Comparison of ENCODE assay signal across 8 mouse cellular contexts in genomic region chr17:43667290-43667843, GRCm38 (mm10). TPM values are rescaled to one million over a fixed set of nuclear protein-coding genes. Genes with fewer than 3 reads are reported as not detected.
DNase-seq lines count a peak whose midpoint lies in the region; ATAC-seq and TF ChIP-seq lines count a peak whose summit lies in the region.

Gene Cyp39a1 (plus strand): TSS chr17:43667425.

- WGBS in lung, embryonic 14.5 days: 1% methylated on average over 17 of the region's 17 CpGs
- WGBS in embryonic facial prominence, embryonic 13.5 days: under 1% methylated on average over 17 of the region's 17 CpGs
- whole genome bisulfite sequencing in limb, embryonic 10.5 days: under 1% methylated on average over 17 of the region's 17 CpGs
- 1% methylated on average over 17 of the region's 17 CpGs for WGBS in neural tube, embryonic 14.5 days

- no peaks in the 10 kb centered on the region for H3K9me3 ChIP-seq in lung, embryonic 14.5 days (ENCODE audit: low read depth, low read length)
- H3K9me3 ChIP-seq in embryonic facial prominence, embryonic 13.5 days: no peaks in the 10 kb centered on the region
- H3K9me3 ChIP-seq in limb, embryonic 10.5 days (replicated peaks): no peaks in the 10 kb centered on the region
- H3K9me3 ChIP-seq in neural tube, embryonic 14.5 days (ENCODE audit: control insufficient read depth, low read length): no peaks in the 10 kb centered on the region

- no peaks in the 10 kb centered on the region for H3K36me3 ChIP-seq in lung, embryonic 14.5 days (ENCODE audit: insufficient read depth)
- H3K36me3 ChIP-seq in embryonic facial prominence, embryonic 13.5 days: peaks cover 2% of the 10 kb centered on the region; the same call in 1 of the 2 replicates
- H3K36me3 ChIP-seq in limb, embryonic 10.5 days: peaks cover 11% of the 10 kb centered on the region; the same call in 1 of the 2 replicates
- 0 out of 2 replicates have a peak, but pooled peaks cover 4% of the 10 kb centered on the region for H3K36me3 ChIP-seq in neural tube, embryonic 14.5 days (ENCODE audit: control insufficient read depth, insufficient read depth, low read length)

- peak within 1 kb of the TSS; percentile 85 for H3K4me2 ChIP-seq in lung, embryonic 14.5 days
- peak within 1 kb of the TSS; percentile 85 for H3K4me2 ChIP-seq in embryonic facial prominence, embryonic 13.5 days
- H3K4me2 ChIP-seq in neural tube, embryonic 14.5 days (ENCODE audit: low read depth, low read length): peak within 1 kb of the TSS; percentile 43

- H3K4me3 ChIP-seq in lung, embryonic 14.5 days (ENCODE audit: low read depth, low read length): peak within 1 kb of the TSS; percentile 77
- H3K4me3 ChIP-seq in embryonic facial prominence, embryonic 13.5 days: peak within 1 kb of the TSS; percentile 93
- peak within 1 kb of the TSS; percentile 78 for H3K4me3 ChIP-seq in limb, embryonic 10.5 days
- H3K4me3 ChIP-seq in neural tube, embryonic 14.5 days (ENCODE audit: low read depth, low read length): peak within 1 kb of the TSS; percentile 87

- peak within 1 kb of the TSS; percentile 73 for H3K9ac ChIP-seq in lung, embryonic 14.5 days
- peak within 1 kb of the TSS; percentile 86 for H3K9ac ChIP-seq in embryonic facial prominence, embryonic 13.5 days
- H3K9ac ChIP-seq in neural tube, embryonic 14.5 days (replicated peaks; ENCODE audit: low read depth, low read length): peak within 1 kb of the TSS; percentile 95

- DNase-seq in lung, embryonic 14.5 days: no peak
- no peak for DNase-seq in lung, postnatal 10 days
- no peak for DNase-seq in limb, embryonic 10.5 days (ENCODE audit: low spot score)
- DNase-seq in spleen, postnatal 10 days (ENCODE audit: low spot score in 2 of 2): no peak
- DNase-seq in left cerebral cortex, postnatal 36 days (ENCODE audit: low spot score in 2 of 2): no peak
- DNase-seq in adrenal gland, adult 18-20 months (ENCODE audit: low spot score in 2 of 2): no peak

- ATAC-seq in lung, embryonic 14.5 days (ENCODE audit: insufficient read depth): no peak
- no peak for ATAC-seq in embryonic facial prominence, embryonic 13.5 days (ENCODE audit: insufficient number of reproducible peaks, insufficient read depth, low FRiP score, low TSS enrichment, low read depth)
- ATAC-seq in neural tube, embryonic 14.5 days (ENCODE audit: low read depth): no peak; the same call in 1 of the 2 replicates

- intact Hi-C loops in left cerebral cortex, postnatal 36 days (cut with DNase I): no loop called here

- no peaks in the 10 kb centered on the region for H3K27me3 ChIP-seq in lung, embryonic 14.5 days (ENCODE audit: insufficient read depth, low read length)
- no peaks in the 10 kb centered on the region for H3K27me3 ChIP-seq in embryonic facial prominence, embryonic 13.5 days
- H3K27me3 ChIP-seq in limb, embryonic 10.5 days (ENCODE audit: low read depth, poor library complexity, severe bottlenecking): no peaks in the 10 kb centered on the region
- H3K27me3 ChIP-seq in neural tube, embryonic 14.5 days (ENCODE audit: control insufficient read depth, insufficient read depth, low read length): no peaks in the 10 kb centered on the region

- peak within 1 kb of the TSS; percentile 61 for H3K27ac ChIP-seq in lung, embryonic 14.5 days (ENCODE audit: low read depth)
- H3K27ac ChIP-seq in embryonic facial prominence, embryonic 13.5 days: peak within 1 kb of the TSS; percentile 71
- H3K27ac ChIP-seq in limb, embryonic 10.5 days: peak within 1 kb of the TSS; percentile 88
- H3K27ac ChIP-seq in neural tube, embryonic 14.5 days (ENCODE audit: low read depth, low read length): peak within 1 kb of the TSS; percentile 55

- TF ChIP-seq CTCF in lung, embryonic 14.5 days (IDR thresholded peaks at IDR 0.05; ENCODE audit: low read depth): no peak

- H3K4me1 ChIP-seq in lung, embryonic 14.5 days (ENCODE audit: insufficient read depth): peaks cover 6% of the 10 kb centered on the region; the same call in 1 of the 2 replicates
- H3K4me1 ChIP-seq in embryonic facial prominence, embryonic 13.5 days: peaks cover 27% of the 10 kb centered on the region
- peaks cover 24% of the 10 kb centered on the region for H3K4me1 ChIP-seq in limb, embryonic 10.5 days
- H3K4me1 ChIP-seq in neural tube, embryonic 14.5 days (ENCODE audit: control insufficient read depth, insufficient read depth, low read length): peaks cover 9% of the 10 kb centered on the region; the same call in 1 of the 2 replicates

RNA-seq across cellular contexts. Expression of gene Cyp39a1, which starts in this region (rescaled TPM):
- polyA plus RNA-seq in lung, embryonic 14.5 days (2014; fragmentation: Nextera tagmentation; extraction: Ambion mirVana): 30.5 and 32.2 TPM in 2 replicates
- 27.3 and 29.2 TPM in 2 replicates for polyA plus RNA-seq in embryonic facial prominence, embryonic 13.5 days (2015; fragmentation: Nextera tagmentation; extraction: Ambion mirVana)
- polyA plus RNA-seq in limb, embryonic 10.5 days (2016; fragmentation: Nextera tagmentation; extraction: Ambion mirVana): 25.5 and 30.1 TPM in 2 replicates
- polyA plus RNA-seq in neural tube, embryonic 14.5 days (2014; fragmentation: Nextera tagmentation; extraction: Ambion mirVana): 4.3 and 8.1 TPM in 2 replicates
- total RNA-seq in left cerebral cortex, postnatal 36 days (2021): 1 to 10 TPM; 2.2 to 2.3 TPM
- total RNA-seq in adrenal gland, adult 18-20 months (2021): 1 to 10 TPM; 1.9 to 2.8 TPM
